Mouse (Mus musculus) stomach, postnatal 0 days (tissue): Measurements from ENCODE around the gene Six4.

Experiments
- CTCF ChIP-seq: IDR thresholded peaks from 2 replicates; pipeline ENCODE4 v1.5.1; 2016; ENCODE audit warnings: antibody characterized with exemption, low read depth, mild to moderate bottlenecking, moderate library complexity
- EP300 ChIP-seq: optimal IDR thresholded peaks from 2 replicates; pipeline ENCODE3; 2016; ENCODE audit warnings: antibody characterized with exemption

DNA sequence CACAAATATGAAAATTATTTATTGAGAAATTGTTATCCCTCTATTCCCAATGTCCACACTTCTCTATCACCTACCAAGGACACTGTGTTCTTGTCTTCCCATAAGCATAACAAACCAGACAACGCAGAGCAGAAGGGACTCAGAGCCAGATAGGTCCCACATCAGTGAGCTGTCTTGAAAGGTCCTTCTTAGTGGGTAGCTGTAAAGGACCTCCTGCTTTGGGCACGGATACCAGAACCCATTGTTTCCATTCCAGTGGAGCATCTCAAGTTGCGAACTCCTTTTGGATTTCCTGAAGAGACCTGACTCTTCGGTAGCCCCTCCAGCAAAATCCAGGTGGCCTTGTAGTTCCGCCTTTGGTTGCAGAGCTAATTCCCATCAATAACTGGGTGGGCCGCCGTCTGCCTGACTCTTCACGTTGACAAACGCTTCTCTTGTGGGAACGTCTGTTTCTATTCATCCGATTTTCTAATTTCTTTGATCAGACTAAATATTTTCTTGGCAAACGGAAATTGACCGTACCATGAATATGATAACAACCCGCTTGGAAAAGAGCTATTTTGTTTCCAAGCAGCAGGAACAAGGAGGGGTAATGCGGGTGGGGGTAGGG lies 58.6 kb downstream of the Six4 start:
- TF ChIP-seq CTCF (no peak), EP300 (no peak)
